Mouse (Mus musculus) layer of hippocampus, adult 18-20 months (tissue): Measurements from ENCODE around the gene Vcpkmt. TPM values are rescaled to one million over a fixed set of nuclear protein-coding genes. Genes with fewer than 3 reads are reported as not detected.
"Not testable (repeated sequence)": the region's sequence is repeated elsewhere in the genome, so short reads cannot be mapped to it uniquely, and the experiment has no call there.

ENCODE experiments used
- DNase-seq, 2 experiments: peaks; one replicate each; pipeline ENCODE4 v3.0.0; 2022; ENCODE audit warnings: low spot score in 2 of 2
- long read RNA-seq: library from polyadenylated mRNA; stranded (forward); transcript quantifications from one replicate; pipeline ENCODE4 v2.0.0, GENCODE M21; 2021
- total RNA-seq, 2 experiments: library from RNA; stranded (reverse); gene quantifications; 2 replicates each; pipeline ENCODE4 v1.2.3; 2021

Vcpkmt gene
- total RNA-seq: 10 to 100 TPM; 20.2 to 20.8 TPM
- long read RNA-seq, partial matches to known transcripts: 3 of 7 reads
- long read RNA-seq, other reads (novel, unspliced or antisense): 1 of 7 reads

GRCm38 (mm10) chr12:69582613-69583269 is at the start of gene Vcpkmt:
TSS of gene Vcpkmt (minus strand) at chr12:69583028.
- peak; percentile 84 to 91 for DNase-seq

- DNase-seq: not testable (repeated sequence)
Measured at GRCm38 (mm10) chr12:69618590-69618989, 35.8 kb upstream of the Vcpkmt start.

- no peak for DNase-seq
Measured at GRCm38 (mm10) chr12:69604367-69604766, 21.5 kb upstream of the Vcpkmt start.

GRCm38 (mm10) chr12:69597446-69597845 is 14.6 kb upstream of the Vcpkmt start:
- no peak for DNase-seq

GRCm38 (mm10) chr12:69593130-69593529 is 10.3 kb upstream of the Vcpkmt start:
- no peak for DNase-seq

GRCm38 (mm10) chr12:69583270-69583629 is 422 bp upstream of the Vcpkmt start:
- DNase-seq: no peak

- no peak for DNase-seq
Measured at GRCm38 (mm10) chr12:69582216-69582612, 614 bp downstream of the Vcpkmt start.

- no peak for DNase-seq
Measured at GRCm38 (mm10) chr12:69579623-69580022, 3.2 kb downstream of the Vcpkmt start.

- DNase-seq: no peak
Measured at GRCm38 (mm10) chr12:69576120-69576627, 6.7 kb downstream of the Vcpkmt start.

GRCm38 (mm10) chr12:69573916-69574881 is 8.6 kb downstream of the Vcpkmt start:
- peak; percentile 57 to 92 for DNase-seq

GRCm38 (mm10) chr12:69573271-69573670 is 9.6 kb downstream of the Vcpkmt start:
- no peak for DNase-seq

- no peak for DNase-seq
Measured at GRCm38 (mm10) chr12:69569926-69570325, 12.9 kb downstream of the Vcpkmt start.

GRCm38 (mm10) chr12:69568266-69568665 is 14.6 kb downstream of the Vcpkmt start:
- DNase-seq: no peak

GRCm38 (mm10) chr12:69561006-69561405 is 21.8 kb downstream of the Vcpkmt start:
- not testable (repeated sequence) for DNase-seq

- DNase-seq: no peak
Measured at GRCm38 (mm10) chr12:69556221-69556861, 26.5 kb downstream of the Vcpkmt start.

GRCm38 (mm10) chr12:69545456-69546178 is 37.2 kb downstream of the Vcpkmt start:
- no peak for DNase-seq

- DNase-seq: no peak
Measured at GRCm38 (mm10) chr12:69544994-69545393, 37.8 kb downstream of the Vcpkmt start.

GRCm38 (mm10) chr12:69544562-69544961 is 38.3 kb downstream of the Vcpkmt start:
- no peak for DNase-seq

GRCm38 (mm10) chr12:69542376-69542775 is 40.5 kb downstream of the Vcpkmt start:
- no peak for DNase-seq

- DNase-seq: no peak
Measured at GRCm38 (mm10) chr12:69541663-69542062, 41.2 kb downstream of the Vcpkmt start.

GRCm38 (mm10) chr12:69539353-69539752 is 43.5 kb downstream of the Vcpkmt start:
- peak in 1 of 2 experiments; percentile 40 for DNase-seq
